Mouse (Mus musculus) neural tube, embryonic 11.5 days (tissue): ENCODE results near the gene Adcy7. TPM values are rescaled to one million over a fixed set of nuclear protein-coding genes. Genes with fewer than 3 reads are reported as not detected.

Experiments used
- ATAC-seq: fragments of 200-750 bp; cut with Nextera tagmentation; 2 replicates; pipeline ENCODE4 v1.8.0; 2017; ENCODE audit warnings: moderate number of reproducible peaks, mild to moderate bottlenecking, moderate TSS enrichment, moderate library complexity; ENCODE audit not compliant: insufficient read depth, low FRiP score, low TSS enrichment
- DNase-seq: peaks from one replicate; pipeline ENCODE4 v3.0.0-alpha.2; 2015; ENCODE audit warnings: low spot score
- H3K27ac ChIP-seq: fragments of 300-500 bp; sonication (generic); 2 replicates; pipeline ENCODE4 v1.5.1; 2014; ENCODE audit warnings: low read depth, mild to moderate bottlenecking, low read length
- H3K27me3 ChIP-seq: fragments of 300-500 bp; sonication (generic); 2 replicates; pipeline ENCODE4 v1.6.1; 2014; ENCODE audit warnings: mild to moderate bottlenecking, low read length, mixed read lengths; ENCODE audit not compliant: control insufficient read depth, insufficient read depth
- H3K36me3 ChIP-seq: fragments of 300-500 bp; sonication (generic); 2 replicates; pipeline ENCODE4 v1.6.1; 2014; ENCODE audit warnings: mild to moderate bottlenecking, low read length, moderate library complexity, mixed read lengths; ENCODE audit not compliant: control insufficient read depth, insufficient read depth
- H3K4me1 ChIP-seq: fragments of 300-500 bp; sonication (generic); 2 replicates; pipeline ENCODE4 v1.6.1; 2014; ENCODE audit warnings: low read length, mixed read lengths; ENCODE audit not compliant: control insufficient read depth, insufficient read depth
- H3K4me2 ChIP-seq: fragments of 300-500 bp; sonication (generic); 2 replicates; pipeline ENCODE4 v1.6.1; 2014; ENCODE audit warnings: low read depth, mild to moderate bottlenecking, moderate library complexity
- H3K4me3 ChIP-seq: fragments of 300-500 bp; sonication (generic); 2 replicates; pipeline ENCODE4 v1.5.1; 2014; ENCODE audit warnings: low read depth, low read length
- H3K9ac ChIP-seq: fragments of 300-500 bp; sonication (generic); 2 replicates; pipeline ENCODE4 v1.6.1; 2014; ENCODE audit warnings: mild to moderate bottlenecking, low read length
- H3K9me3 ChIP-seq: fragments of 300-500 bp; sonication (generic); 2 replicates; pipeline ENCODE4 v1.6.1; 2016; ENCODE audit warnings: low read length; ENCODE audit not compliant: control insufficient read depth
- WGBS: fragments of 180-500 bp; shearing (Covaris S2); extraction: QIAGEN DNeasy Blood & Tissue Kit; methylation state at CpG from one replicate; pipeline ENCODE4 v1.1.7; 2014; 5-methylcytosine and 5-hydroxymethylcytosine counted together
- polyA plus RNA-seq: library from polyadenylated mRNA; unstranded; fragments of >200 nt; fragmentation: Nextera tagmentation; extraction: Ambion mirVana; gene quantifications from 2 replicates; pipeline ENCODE4 v1.2.1, GENCODE M21; 2014

The Adcy7 gene
- polyA plus RNA-seq, 1 experiment from 2014 or later, result 2.0 TPM

DNA sequence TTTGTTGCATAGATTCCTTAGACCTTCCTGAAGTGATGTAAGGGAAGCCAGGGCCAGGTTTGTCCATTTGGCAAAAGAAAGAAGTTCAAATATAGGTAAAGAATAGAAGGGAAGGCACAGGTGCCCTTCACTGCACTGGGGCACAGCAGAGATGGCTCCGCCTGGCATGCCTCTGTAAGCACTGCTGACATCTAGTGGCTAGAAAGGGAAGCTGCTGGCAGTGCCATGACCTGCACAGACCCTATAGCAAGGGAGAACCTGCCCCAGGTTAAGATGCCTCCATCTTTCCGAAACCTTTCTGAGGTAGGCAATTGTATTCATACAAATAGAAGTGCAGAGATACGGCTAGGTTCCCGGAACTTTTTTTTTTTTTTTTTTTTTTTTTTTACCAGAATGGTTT lies 27.9 kb upstream of the Adcy7 start:
- no peak for ATAC-seq
- Histone ChIP-seq H3K36me3 (no peaks in the 10 kb centered on the region), H3K27ac (no peak overlapping the region), H3K4me3 (no peak overlapping the region), H3K4me1 (no peaks in the 10 kb centered on the region), H3K9me3 (no peaks in the 10 kb centered on the region), H3K4me2 (no peak overlapping the region), H3K27me3 (no peaks in the 10 kb centered on the region), H3K9ac (no peak overlapping the region)
- 75% methylated on average over 4 of the region's 4 CpGs for WGBS
- no peak for DNase-seq

DNA sequence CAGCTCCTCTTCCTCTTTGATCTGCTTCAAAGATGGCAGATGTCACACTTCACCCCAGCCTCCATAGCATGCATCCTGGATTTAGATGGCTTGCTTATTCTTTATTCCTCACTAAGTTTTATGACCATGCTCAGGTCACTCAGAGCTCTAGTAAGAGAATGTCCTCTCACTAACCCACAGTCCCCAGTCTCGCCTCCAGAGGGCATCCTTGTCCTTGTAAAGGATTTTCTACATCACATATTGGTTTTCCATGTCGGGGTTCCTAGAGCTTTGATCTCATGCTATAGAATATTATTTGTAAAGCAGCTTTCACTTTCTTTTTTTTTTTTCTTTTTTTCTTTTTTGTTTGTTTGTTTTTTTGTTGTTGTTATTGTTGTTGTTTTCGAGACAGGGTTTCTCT lies 19.4 kb upstream of the Adcy7 start:
- H3K27ac ChIP-seq, result no peak overlapping the region
- no peak overlapping the region for H3K9ac ChIP-seq
- H3K27me3 ChIP-seq, result no peaks in the 10 kb centered on the region
- H3K4me3 ChIP-seq, result no peak overlapping the region
- ATAC-seq (no peak), DNase-seq (peak; percentile 51)
- H3K4me2 ChIP-seq, result no peak overlapping the region
- H3K4me1 ChIP-seq, result no peaks in the 10 kb centered on the region
- no peaks in the 10 kb centered on the region; the same call in 1 of the 2 replicates for H3K36me3 ChIP-seq
- no peaks in the 10 kb centered on the region for H3K9me3 ChIP-seq
- WGBS, result 77% methylated on average over 3 of the region's 3 CpGs

DNA sequence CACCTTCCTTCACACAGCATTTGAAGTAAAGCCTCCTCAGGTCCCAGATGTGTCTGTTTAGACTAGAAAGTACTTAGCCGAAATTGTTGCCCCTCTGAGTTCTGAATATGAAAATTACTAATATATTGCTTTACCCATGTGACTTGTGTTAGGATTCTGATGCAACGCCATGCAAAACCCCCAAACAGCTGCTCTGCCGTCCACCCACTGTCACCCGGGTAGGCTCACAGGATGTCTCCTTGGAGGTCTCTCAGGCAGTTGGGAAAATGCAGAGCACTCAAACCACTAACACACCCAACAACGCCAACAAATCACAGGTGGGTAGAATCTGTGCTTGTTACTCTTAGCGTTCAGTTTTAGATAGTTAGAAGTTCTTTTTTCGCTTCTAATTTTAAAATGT lies 17.2 kb upstream of the Adcy7 start:
- Histone ChIP-seq H3K9ac (no peak overlapping the region), H3K9me3 (no peaks in the 10 kb centered on the region), H3K36me3 (no peaks in the 10 kb centered on the region; the same call in 1 of the 2 replicates), H3K4me2 (no peak overlapping the region), H3K27me3 (no peaks in the 10 kb centered on the region), H3K27ac (no peak overlapping the region), H3K4me1 (no peaks in the 10 kb centered on the region), H3K4me3 (no peak overlapping the region)
- 90% methylated on average over 7 of the region's 7 CpGs for WGBS
- ATAC-seq (no peak), DNase-seq (no peak)

DNA sequence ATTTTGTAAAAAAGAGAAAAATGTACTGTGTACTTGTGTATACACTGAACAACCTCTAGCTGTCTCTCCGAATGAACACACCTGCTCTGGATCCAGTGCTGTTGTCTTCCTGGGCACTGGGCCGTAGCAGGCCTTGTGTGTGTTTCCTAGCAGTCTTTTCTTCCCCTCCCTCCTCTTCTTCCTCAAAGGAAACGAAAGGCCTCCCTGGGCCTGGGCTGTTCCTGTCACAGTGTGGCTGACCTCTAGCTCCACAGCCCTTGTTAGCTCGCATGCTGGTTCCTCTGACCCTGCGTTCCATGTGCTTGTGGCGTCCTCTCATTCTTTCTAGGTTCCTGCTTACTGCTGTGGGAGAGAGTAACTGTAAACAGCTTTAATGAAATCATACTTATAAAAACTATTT lies 14.2 kb upstream of the Adcy7 start:
- no peaks in the 10 kb centered on the region for H3K36me3 ChIP-seq
- WGBS, result 77% methylated on average over 6 of the region's 6 CpGs

DNA sequence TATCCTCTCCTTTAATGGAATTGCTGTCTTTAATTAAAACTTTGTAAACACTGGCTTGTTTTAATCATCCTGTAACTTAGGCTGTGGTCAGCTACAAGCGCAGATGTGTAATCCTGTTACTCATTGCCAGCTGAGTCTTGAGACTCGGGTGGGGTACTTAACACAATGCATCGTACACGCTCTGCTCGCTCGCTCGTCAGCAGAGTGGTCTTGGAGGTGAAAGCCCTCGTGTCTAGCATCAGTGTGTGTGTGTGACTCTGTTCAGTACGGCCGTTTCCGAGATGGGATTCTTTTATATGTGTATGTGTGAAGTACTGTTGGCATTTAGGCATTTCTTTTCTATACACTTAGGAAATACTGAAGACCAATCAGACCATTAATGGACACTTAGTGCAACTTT lies 13.7 kb upstream of the Adcy7 start:
- Histone ChIP-seq H3K9me3 (no peaks in the 10 kb centered on the region), H3K9ac (no peak overlapping the region), H3K4me1 (no peaks in the 10 kb centered on the region), H3K36me3 (no peaks in the 10 kb centered on the region), H3K27me3 (no peaks in the 10 kb centered on the region), H3K4me3 (no peak overlapping the region), H3K4me2 (no peak overlapping the region), H3K27ac (no peak overlapping the region)
- WGBS, result 87% methylated on average over 11 of the region's 11 CpGs
- no peak for ATAC-seq
- no peak for DNase-seq

More for the DNA sequence above, 14.2 kb upstream of the Adcy7 start:
- Histone ChIP-seq H3K9me3 (no peaks in the 10 kb centered on the region), H3K9ac (no peak overlapping the region), H3K27ac (no peak overlapping the region), H3K4me3 (no peak overlapping the region), H3K4me1 (no peaks in the 10 kb centered on the region), H3K4me2 (no peak overlapping the region), H3K27me3 (no peaks in the 10 kb centered on the region)
- no peak for ATAC-seq
- no peak for DNase-seq

DNA sequence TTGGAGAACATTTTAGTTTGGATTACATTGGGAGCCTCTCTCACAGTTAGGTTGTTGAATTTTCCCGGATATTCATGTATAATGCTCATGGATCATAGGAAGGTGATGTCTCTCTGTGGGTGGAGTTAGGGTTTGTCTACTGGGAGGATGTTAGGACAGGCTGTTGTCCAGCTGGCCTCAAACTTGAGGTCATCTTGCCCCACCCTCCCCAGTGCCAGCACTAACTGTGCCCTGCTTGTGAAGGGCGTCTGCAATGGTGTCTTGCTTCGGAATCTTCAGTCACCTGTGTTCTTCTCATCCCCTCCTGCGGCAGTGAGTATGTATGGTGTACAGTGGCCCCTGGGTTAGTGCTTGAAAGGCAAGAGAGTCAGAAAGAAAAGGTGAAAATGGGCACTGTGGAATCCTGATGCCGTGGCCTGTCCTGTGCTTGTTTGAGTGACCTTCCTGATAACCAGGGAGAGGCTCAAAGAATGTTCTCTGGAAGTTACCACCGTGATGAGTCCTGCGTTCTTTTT lies 11.7 kb upstream of the Adcy7 start:
- Histone ChIP-seq H3K4me2 (no peak overlapping the region), H3K9ac (no peak overlapping the region), H3K27ac (no peak overlapping the region), H3K27me3 (no peaks in the 10 kb centered on the region), H3K4me3 (no peak overlapping the region), H3K36me3 (no peaks in the 10 kb centered on the region), H3K9me3 (no peaks in the 10 kb centered on the region), H3K4me1 (no peaks in the 10 kb centered on the region)
- DNase-seq (no peak), ATAC-seq (no peak)
- WGBS, result 92% methylated on average over 7 of the region's 7 CpGs

DNA sequence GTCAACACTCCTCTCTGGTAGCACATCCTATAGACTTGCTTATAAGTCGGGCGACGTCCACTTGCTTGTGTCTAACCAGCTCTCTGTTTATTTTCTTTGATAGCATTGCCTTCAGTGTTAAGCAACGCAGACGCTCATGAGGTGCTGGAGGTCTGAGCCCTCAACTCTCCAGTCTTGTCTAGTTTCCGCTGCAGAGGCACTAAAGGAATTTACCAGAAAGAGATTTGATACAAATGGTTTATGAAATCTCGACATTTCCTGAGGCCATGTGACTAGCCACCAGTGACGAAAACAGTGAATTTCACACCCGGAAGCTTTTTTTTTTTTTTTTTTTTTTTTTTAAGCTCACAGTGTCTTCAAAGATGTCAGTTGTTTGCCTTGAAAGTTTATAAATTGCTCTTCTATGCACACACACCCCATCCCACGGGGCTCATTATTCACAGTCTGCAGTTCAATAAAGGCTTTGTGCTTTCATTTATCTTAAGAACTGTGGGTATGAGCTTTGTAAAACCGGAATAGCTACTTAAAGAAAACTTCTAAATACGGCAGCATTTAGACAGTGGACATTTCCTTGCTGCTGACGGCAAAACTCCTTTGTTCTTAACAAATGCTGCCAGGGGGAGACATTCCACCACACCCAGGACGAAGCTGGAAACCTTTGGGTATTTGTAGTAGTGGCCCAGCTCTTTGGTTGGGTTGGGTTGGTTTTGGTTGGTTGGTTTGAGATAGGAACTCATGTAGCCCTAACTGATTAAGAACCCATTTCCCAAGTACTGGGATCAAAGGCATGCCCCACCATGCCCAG lies 9.2 kb upstream of the Adcy7 start:
- DNase-seq (no peak), ATAC-seq (no peak)
- no peak overlapping the region for H3K27ac ChIP-seq
- H3K27me3 ChIP-seq, result no peaks in the 10 kb centered on the region
- WGBS, result 53% methylated on average over 14 of the region's 14 CpGs
- H3K36me3 ChIP-seq, result no peaks in the 10 kb centered on the region
- no peak overlapping the region for H3K4me2 ChIP-seq
- H3K4me1 ChIP-seq, result no peaks in the 10 kb centered on the region
- no peak overlapping the region for H3K4me3 ChIP-seq
- H3K9ac ChIP-seq, result no peak overlapping the region
- H3K9me3 ChIP-seq, result no peaks in the 10 kb centered on the region

DNA sequence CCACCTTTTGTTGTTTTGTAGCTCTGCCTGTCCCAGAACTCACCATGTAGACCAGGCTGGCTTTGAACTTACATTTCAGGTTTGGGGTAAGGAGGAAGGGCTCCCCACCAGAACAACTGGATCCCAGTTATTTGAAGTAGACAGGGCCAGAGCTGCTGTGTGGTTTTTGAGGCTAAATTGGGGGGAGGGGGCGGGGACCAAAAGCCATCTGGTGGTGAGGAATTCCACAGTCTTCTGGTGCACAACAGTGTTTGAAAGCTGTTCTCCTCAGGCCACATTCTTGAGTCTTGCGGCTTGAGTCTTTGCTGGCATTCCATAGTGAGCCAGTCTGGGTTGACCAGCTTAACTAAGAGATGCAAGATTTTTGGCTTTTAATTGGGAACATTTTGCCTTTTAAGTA lies 6.7 kb upstream of the Adcy7 start:
- no peak overlapping the region for H3K4me2 ChIP-seq
- H3K36me3 ChIP-seq, result no peaks in the 10 kb centered on the region
- H3K9me3 ChIP-seq, result no peaks in the 10 kb centered on the region
- DNase-seq (no peak), ATAC-seq (no peak)
- whole genome bisulfite sequencing, result 3% methylated on average over 2 of the region's 2 CpGs
- no peaks in the 10 kb centered on the region for H3K27me3 ChIP-seq
- H3K4me1 ChIP-seq, result no peaks in the 10 kb centered on the region
- H3K9ac ChIP-seq, result no peak overlapping the region
- H3K4me3 ChIP-seq, result no peak overlapping the region
- H3K27ac ChIP-seq, result no peak overlapping the region

DNA sequence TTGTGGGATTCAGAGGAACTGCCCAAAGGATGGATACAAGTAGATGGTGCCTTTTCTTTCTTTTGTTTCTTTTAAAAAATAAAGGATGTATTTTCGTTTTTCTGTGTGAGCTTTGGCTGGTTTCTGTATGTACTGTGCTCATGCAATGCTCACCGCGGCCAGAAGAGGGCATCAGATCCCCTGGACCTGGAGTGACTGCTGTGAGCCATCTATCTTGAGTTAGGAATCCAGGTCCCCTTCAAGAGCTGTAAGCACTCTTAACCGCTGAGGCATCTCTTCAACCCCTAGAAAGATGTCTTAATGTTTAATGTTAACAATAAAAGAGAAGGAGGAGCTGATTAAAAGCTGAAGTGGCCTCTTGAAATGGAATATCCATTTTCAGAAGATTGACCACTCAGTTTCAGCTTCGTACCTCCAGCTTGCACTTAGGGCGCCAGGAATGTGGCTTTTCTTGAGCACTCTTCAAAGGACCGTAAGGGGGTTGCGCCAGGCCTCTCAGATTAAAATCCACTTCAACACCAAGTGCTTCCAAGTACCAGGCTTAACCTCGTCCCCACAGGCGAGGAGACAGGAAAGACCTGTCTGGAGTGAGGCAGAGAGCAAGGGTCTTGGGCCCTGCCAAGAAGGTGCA lies 5.9 kb upstream of the Adcy7 start:
- Histone ChIP-seq H3K9ac (no peak overlapping the region), H3K36me3 (no peaks in the 10 kb centered on the region), H3K9me3 (no peaks in the 10 kb centered on the region), H3K4me2 (no peak overlapping the region), H3K4me1 (no peaks in the 10 kb centered on the region), H3K27ac (no peak overlapping the region), H3K4me3 (no peak overlapping the region), H3K27me3 (no peaks in the 10 kb centered on the region; the same call in 1 of the 2 replicates)
- DNase-seq (peak; percentile 73), ATAC-seq (no peak)
- WGBS, result 55% methylated on average over 10 of the region's 10 CpGs
